Mouse (Mus musculus): ENCODE results near the gene Map3k1.

Gene Map3k1

DNA sequence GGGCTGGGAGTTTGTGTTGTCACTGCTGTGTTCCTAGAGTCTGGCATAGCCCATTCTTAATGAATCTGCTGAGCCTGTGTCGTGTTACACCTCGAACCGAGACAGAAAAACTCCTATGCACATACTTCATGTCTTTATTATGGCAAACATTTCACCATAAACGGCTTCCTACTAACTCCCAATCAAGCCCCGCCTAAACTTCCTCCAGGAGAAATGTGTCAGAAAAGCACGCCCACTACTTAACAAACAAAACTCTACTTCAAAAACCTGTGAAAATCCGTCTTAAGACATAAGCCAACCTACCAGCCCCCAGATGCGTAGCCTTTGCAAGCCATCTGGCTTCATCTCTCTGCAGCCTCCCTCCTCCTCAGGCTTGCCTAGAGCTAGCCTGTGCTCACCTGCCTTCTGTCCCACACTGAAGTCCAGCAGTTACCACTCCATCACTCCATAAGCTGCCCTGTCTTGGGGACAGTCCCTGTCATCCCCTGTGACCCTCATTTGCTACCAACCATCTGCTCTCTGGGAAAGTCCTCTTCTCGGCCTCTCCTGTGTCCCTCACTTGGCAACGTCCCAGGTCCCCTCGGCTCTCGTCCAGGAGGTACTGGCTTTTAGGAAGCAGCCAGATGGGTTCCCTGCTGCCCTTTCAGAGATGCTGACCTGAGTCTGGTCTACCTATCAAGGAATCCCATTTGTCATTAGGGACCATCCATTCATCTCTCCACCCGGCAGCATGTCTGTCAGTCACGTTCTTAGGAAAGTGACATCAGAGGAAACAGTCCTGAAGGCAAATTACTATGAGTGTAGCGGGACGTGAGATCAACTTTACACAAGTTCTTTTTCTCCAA lies 16.4 kb downstream of the Map3k1 start:
- no peak for DNase-seq (ENCODE audit: low read depth in 1 of 2, low spot score in 2 of 2)

DNA sequence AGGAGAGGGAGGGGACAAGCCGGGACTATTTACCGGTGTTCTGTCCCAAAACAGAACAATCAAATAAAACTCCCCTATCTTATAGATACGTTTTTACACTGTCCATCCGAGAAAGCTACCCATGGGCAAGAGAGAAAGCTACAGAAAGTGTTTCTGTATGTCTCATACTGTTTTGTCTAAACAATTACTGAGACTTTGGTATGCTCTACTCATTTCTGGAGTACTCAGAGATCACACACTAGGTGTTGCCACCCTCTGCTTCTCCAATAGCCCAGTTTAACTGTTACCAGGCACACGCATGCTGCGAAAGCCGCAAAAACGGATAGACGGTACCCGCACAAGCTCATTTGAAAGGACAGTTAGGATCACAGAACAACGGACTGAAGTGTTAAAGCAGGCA lies 17.2 kb downstream of the Map3k1 start:
- DNase-seq (ENCODE audit: low read depth in 1 of 2, low spot score in 2 of 2) = no peak

DNA sequence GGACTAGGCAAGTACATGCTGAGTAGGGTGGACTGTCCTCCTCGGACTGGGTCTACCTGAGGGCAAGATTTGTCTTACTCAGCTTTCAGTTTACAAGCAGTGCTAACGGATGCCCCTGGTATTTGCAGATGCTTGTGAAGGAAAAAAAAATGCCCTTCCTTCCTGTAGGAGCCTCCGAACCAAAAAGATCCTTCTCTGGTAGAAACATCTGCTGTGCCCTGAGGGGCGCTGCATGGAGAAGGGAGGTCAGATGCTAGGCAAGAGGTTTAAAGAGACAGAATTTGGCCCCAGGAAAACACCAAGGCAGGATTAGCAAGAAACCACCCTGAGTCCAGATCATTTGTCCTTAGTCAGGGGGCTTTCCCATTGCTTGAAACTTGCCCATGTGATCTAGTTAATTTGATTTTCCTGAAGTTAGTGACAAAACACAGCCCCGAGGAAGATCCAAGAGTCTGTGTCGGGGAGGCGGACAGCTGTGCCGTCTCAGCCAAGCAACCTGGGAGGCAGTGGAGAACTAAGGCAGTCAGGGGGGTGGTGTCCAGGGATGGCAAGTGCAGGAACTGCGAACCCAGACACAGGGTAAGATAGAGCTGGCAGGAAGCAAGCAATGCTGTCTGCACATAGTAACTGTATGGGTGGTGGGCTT lies 19.2 kb downstream of the Map3k1 start:
- DNase-seq (ENCODE audit: low read depth in 1 of 2, low spot score in 2 of 2) = no peak

DNA sequence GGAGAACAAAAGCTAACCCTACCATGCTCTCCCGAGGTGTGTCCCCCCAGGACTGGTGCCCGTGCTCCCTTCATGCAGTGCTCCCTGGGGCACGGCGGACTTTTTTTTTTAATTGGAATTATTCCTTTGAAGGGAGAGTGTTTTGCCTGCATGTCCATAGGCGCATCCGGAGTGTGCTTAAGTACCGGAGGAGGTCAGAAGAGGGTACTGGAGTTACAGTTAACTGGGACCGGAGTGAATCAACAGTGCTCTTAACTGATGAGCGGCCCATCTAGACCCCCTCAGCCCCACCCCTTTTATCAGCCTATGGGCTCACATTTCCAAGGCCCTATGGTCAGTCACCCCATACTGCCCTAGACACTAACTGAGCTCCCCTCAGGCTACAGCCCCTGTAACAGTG lies 19.9 kb downstream of the Map3k1 start:
- DNase-seq (ENCODE audit: low read depth in 1 of 2, low spot score in 2 of 2) = no peak

DNA sequence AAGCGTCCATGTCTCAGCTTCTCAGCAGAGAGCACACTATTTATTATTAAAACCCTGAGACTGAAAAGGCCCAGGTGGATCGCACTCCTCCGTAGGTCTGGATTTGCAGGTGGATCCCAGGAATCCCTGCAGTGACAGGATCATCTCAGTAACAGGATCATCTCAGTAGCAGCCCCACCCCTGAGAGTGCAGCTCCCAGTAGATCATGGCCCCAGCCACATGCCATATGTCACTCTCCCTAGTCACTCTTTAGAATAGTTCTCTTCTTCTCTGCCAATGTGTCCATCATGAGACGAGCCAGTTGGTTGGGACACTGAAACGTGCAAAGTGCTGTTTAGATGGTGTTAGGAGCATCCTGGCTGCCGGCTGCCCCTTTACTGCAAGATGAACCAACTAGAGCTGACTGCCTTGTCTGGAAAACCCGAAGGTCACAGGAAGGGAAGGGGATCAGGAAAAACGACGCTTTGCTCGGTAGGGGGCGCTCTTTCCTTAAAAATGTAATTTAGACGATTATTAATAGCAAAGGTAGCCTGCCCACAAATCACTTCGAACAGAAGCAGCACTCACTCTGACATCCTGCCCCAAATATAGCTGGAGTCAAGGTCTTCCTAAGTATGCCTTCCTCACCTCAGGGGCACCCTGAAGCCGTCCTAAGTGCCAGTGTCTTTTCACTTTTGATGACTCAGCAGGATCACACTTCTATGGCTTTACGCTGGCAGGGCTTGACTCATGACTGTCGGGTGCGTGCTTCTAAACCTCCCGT lies 20.8 kb downstream of the Map3k1 start:
- peak in 1 of 2 experiments; percentile 67 for DNase-seq (ENCODE audit: low read depth in 1 of 2, low spot score in 2 of 2)

DNA sequence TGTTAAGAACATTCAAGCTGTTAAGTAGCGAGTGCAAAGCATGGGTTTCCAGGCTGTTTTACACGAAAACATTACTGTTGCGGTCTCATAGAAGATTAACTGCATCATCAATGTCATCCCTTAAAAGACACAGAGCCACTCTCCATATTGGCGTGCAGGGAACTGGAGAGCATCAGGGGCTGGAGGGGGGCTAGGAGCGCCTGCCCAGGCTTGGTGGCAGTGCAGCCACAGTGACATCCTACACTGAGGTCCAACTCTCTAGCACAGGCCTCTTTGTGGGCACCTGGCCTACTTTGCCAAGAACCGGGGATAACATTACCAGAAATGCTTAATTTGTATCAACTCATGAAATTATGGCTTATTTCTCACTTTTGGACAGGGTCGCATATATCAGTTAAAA lies 22.2 kb downstream of the Map3k1 start:
- DNase-seq (ENCODE audit: low read depth in 1 of 2, low spot score in 2 of 2) = no peak

DNA sequence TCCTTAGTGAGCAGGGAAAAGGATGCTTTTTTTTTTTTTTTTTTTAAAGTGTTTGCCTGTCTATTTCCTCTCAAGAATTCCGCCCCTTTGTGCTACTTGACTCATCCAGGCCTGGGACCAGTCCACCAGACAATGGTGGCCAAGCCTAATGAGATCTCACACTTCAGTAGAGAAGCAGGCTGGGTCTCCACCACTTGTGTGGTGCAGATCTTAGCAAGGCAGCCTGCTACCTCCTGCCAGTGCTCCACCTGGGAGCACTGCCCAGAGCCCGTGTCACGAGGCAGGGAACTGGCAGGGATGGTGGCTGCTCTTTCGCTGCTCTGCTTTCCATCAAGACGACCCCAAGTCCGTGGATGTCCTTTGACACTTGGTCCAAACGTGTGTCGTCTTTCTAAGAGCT lies 25.3 kb downstream of the Map3k1 start:
- no peak for DNase-seq (ENCODE audit: low read depth in 1 of 2, low spot score in 2 of 2)

DNA sequence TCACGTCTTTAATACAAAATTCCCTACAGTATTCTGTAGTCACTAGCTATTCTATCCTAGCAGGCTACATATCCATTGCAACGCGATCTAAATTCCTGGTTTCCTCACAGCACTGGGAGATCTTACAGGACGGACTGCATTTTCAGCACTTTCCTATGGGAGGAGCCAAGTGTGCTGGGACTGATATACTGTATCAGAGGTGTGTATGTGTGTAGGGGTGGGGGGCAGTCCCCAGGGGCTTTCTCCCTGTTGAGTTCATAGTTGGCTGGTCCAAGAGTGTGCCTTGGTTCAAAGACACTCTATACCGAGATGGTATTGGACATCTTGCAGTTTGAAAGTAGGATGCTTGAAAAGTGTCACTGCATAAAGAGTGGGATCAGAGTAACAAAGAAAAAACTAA lies 29.3 kb downstream of the Map3k1 start:
- no peak for DNase-seq (ENCODE audit: low read depth in 1 of 2, low spot score in 2 of 2)

DNA sequence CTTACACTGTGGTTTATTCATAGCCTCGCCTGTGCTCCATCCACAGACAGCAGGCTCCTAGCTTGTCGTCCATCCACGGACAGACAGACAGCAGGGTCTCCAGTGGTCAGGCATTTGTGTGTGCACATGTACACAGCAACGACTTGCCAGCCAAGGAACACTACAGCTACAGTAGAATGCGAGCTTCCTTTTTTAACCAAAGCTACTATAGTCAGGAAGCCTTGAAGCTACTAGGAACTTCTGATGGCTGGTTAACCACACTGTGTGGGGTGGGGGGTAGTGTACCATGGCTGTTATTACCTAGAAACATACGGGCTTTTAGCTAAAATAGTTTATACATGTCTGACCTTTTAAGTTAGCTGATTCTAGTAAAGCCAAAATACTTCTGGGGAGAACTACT lies 30.2 kb downstream of the Map3k1 start:
- DNase-seq (ENCODE audit: low read depth in 1 of 2, low spot score in 2 of 2) = no peak

DNA sequence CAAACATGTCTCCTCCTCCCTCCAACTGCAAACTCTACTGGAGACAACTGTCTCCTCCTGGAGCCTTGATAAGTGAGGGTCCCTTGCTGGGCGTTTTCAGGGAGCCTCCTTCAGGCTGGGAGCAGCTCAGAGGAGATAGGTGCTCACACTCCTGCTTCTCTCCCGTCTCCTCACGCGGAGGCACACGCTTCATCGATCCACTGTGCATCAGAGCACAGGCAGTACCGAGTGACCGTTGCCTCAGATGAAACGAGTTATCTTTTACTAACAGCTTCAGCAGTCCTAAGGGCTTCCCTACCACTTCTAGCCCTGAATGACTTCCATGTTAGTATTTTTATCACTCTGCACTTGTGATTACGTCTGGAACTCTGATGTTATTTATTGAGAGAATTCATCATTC lies 30.9 kb downstream of the Map3k1 start:
- no peak for DNase-seq (ENCODE audit: low read depth in 1 of 2, low spot score in 2 of 2)

DNA sequence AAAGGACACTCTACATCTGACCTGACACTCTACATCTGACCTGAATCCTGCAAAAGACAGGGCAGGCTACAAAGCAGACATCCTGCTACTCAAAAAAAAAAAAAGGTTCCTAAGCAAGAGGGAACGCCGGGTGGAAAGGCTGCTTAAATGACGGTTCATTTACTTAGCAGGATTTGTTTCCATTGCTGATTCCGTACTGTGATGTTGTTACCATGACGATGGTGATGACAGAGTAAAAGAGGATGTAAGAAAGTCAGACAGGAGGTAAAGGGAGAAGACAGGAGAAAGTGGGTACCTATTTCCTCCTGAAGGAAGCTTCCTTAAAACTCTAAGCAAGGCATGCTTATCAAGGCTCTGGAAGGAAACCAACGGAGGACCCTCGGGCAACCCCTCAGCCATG lies 31.6 kb downstream of the Map3k1 start:
- DNase-seq (ENCODE audit: low read depth in 1 of 2, low spot score in 2 of 2) = no peak

DNA sequence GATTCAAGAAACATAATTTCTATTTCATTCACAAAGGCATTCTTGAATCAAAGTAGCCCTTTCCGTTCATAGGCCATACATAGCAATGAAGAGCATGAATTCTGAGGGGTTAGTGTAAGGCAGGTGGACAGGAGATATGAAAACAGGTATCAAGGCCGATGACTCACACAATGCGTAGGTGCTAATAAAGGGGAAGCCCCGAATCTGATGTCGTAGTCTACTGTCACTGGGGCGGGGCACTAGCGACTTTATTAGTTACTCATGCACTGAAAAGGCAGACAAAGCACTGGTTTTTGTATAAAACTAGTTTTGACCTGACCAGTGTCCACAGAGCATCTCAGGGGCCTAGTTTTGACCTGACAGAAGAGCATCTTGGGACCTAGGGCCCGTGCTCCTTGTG lies 36.7 kb downstream of the Map3k1 start:
- no peak for DNase-seq (ENCODE audit: low read depth in 1 of 2, low spot score in 2 of 2)

DNA sequence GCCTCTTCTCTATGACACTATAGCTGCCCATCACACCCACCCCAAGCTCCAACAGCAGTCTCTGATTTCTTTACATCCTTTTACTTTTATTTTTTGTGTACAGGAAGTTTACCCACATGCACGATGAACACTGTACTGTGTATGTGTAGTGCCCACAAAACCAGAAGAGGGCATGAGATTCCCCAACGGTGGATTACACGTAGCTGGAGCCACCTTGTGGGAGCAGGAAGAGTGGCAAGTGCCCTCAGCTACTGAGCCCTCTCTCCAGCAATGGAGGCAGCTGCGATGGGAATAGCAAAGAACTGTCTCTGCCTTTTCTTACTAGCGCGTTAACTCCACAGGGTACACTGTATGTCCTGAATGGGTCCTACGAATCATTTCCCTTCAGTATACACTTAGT lies 37.6 kb downstream of the Map3k1 start:
- no peak for DNase-seq (ENCODE audit: low read depth in 1 of 2, low spot score in 2 of 2)

DNA sequence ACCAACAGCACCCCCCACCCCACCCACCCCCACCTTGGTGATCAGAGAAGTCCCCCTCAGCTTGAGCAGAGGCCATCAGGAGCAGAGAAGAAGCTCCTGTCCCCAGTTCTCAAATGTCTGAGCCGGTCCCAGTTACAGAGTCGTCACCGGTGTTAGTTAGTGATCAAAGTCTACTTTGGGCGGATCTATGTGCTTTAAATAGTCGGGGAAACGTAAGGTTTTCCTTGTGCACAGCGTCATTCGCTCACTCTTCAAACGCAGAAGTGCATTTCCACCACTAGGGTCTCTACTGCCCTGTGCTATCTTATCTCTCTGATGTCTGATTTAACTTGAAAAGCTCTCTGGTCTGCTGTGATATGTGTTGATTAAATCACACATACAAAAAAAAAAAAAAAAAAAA lies 38.0 kb downstream of the Map3k1 start:
- DNase-seq (ENCODE audit: low read depth in 1 of 2, low spot score in 2 of 2) = no peak

DNA sequence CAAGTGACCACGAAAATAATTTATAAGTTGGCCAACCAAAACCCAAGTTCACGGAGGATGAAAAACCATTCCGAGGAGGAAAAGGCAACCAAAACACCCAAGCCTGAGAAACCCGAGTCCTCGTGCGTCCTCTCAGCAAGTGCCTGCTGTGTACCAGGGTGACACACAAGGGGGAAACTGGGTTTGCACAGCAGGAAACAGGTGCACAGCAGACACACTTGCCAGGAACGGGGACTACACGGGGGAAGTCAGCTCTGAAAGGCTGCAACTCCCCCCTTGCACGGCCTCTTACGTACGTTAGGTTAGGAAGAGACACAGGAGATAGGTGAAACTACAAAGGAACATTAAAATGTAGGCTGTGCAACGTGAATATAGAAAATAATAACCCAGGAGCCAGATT lies 46.3 kb downstream of the Map3k1 start:
- no peak for DNase-seq (ENCODE audit: low read depth in 1 of 2, low spot score in 2 of 2)

DNA sequence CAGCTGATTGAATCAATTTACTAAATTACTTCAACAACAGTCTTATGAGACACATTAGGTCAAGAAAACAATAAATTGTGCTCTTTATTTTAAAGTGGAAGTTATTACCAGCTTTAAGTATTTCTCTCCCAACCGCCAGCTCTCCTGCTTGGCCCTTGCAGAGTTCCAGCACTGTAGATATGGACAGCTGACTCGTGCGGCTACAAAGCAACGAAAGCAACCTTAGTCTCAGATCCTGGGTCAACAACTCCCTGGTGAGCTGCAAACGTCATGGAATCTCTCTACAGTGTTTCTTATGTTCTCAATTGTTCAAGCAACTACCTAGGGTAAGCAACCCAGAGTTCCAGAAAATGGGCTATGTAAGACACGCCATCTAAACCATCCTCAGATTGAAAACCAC lies 51.8 kb downstream of the Map3k1 start:
- DNase-seq (ENCODE audit: low read depth in 1 of 2, low spot score in 2 of 2) = no peak

DNA sequence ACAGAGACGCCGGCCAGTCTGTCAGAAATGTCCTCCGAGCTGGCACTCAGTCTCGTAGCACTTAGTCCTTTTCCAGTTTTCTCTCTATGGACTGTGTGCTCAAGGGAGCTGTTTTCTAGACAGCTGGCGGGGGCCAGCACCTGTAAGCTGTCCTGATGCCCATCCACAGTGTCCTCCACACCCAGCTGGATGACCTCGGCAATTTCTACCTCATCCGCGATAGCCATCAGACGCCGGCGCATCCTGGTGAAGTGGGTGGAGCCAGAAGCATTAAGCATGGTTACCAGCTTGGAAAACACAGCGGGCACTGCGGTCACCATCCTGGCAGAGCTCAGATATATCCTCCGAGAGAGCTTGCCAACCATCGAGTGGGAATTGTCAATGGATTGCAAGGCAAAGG lies 52.9 kb downstream of the Map3k1 start:
- DNase-seq (ENCODE audit: low read depth in 1 of 2, low spot score in 2 of 2) = no peak

DNA sequence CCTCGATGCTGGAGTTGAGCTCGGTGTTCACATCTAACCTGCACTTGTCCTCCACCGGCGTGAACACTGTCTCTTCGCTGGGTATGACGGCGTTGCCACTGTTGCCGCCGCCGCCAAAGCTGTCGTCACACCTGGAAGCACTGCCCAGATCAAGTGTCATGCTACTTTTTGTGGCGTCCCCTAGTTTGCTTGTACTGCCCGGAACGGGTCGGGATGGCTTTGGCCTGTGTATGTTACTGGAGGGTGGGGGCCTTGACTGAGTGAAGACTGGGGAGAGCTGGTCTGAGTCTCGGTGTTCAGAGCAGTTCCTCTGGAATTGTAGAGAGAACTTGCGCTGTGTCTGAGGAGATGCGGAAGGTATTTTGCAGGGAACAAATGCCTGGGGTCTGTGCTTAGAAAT lies 53.4 kb downstream of the Map3k1 start:
- no peak for DNase-seq (ENCODE audit: low read depth in 1 of 2, low spot score in 2 of 2)

DNA sequence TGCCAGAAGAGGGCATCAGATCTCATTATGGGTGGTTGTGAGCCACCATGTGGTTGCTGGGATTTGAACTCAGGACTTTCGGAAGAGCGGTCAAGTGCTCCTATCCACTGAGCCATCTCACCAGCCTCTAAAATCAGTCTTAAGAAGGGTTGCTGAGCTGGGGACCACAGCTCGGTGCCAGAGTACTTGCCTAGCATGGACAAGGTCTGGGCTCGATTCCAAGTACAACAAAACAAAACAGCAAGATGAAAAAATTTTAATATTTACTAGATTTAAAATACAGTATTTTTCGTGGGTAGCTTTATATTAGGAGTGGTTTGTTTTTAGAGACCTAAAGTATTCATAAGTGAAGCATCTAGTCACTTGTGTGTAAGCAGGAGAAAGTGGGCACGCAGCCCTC lies 55.5 kb downstream of the Map3k1 start:
- DNase-seq (ENCODE audit: low read depth in 1 of 2, low spot score in 2 of 2) = no peak

DNA sequence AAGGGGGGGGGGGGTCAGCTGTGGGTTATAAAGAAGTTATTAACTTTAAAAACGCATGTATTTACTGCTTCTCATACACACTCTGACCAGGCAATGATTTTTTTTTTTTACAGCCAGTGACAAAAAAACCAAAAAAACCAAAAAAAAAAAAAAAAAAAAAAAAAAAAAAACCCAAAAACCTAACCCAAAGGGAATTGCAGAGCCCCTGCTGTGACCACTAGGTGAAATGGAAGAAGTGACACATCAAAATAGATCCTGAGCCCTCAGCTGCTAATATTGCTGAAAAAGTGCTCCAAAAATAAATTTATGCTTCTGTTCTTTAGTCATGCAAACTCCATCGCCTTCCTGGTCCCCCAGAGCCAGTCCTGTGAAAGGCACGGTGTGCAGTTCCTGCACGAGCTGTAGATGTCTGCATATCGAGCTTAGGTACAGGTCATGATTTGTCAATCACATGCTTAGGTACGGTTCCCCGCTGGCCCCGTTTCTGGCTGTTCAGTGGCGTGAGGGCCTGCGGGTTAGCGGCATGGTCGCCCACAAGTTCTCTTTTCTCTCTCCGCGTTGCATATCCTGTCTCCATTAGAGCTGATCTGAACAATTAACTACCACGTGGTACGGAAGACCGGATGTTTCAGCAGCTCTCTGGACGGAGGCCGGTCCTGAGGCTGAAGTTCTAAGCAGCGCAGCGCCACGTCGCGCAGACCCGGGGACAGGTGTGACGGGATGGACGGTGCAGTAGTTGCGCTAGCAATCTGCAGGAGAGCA lies 60.3 kb downstream of the Map3k1 start:
- no peak for DNase-seq (ENCODE audit: low read depth in 1 of 2, low spot score in 2 of 2)

DNA sequence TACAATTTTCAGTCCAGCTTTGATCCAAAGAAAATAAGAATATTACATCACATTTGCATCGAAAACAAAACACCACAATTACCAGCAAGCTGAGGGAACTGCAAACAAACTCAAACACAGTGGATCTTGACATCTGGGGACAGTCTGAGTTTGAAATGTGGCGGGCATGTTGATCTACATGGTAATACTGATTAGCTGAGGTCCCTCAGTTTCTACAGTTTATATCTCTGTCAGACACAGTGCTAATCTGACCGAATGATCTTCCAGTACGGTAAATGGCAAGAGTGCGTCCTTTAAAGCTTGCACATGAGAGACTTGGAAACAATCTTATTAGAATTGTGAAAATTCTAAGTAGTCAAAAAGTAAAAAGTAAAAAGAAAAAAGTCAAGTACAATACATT lies 62.0 kb downstream of the Map3k1 start:
- no peak for DNase-seq (ENCODE audit: low read depth in 1 of 2, low spot score in 2 of 2)
